Mouse (Mus musculus) limb, embryonic 15.5 days (tissue): Measurements from ENCODE around the gene P4ha1. TPM values are rescaled to one million over a fixed set of nuclear protein-coding genes. Genes with fewer than 3 reads are reported as not detected.
"Not testable (repeated sequence)": the region's sequence is repeated elsewhere in the genome, so short reads cannot be mapped to it uniquely, and the experiment has no call there.

ENCODE experiments used
- ATAC-seq: fragments of 200-750 bp; cut with Nextera tagmentation; 2 replicates; pipeline ENCODE4 v1.8.0; 2017; ENCODE audit warnings: low read depth, moderate TSS enrichment; ENCODE audit not compliant: insufficient number of reproducible peaks, low FRiP score, low TSS enrichment
- H3K27ac ChIP-seq: fragments of 300-500 bp; sonication (generic); 2 replicates; pipeline ENCODE4 v1.5.1; 2015; ENCODE audit warnings: moderate library complexity, mild to moderate bottlenecking, inconsistent platforms
- H3K27me3 ChIP-seq: fragments of 300-500 bp; sonication (generic); 2 replicates; pipeline ENCODE4 v1.6.1; 2015; ENCODE audit warnings: inconsistent platforms
- H3K36me3 ChIP-seq: fragments of 300-500 bp; sonication (generic); 2 replicates; pipeline ENCODE4 v1.6.1; 2015; ENCODE audit warnings: inconsistent platforms
- H3K4me1 ChIP-seq: fragments of 300-500 bp; sonication (generic); 2 replicates; pipeline ENCODE4 v1.6.1; 2015; ENCODE audit warnings: inconsistent platforms
- H3K4me2 ChIP-seq: fragments of 300-500 bp; sonication (generic); 2 replicates; pipeline ENCODE4 v1.6.1; 2015; ENCODE audit warnings: mild to moderate bottlenecking, inconsistent platforms
- H3K4me3 ChIP-seq: fragments of 300-500 bp; sonication (generic); 2 replicates; pipeline ENCODE4 v1.5.1; 2015; ENCODE audit warnings: mild to moderate bottlenecking, inconsistent platforms
- H3K9ac ChIP-seq: fragments of 300-500 bp; sonication (generic); 2 replicates; pipeline ENCODE4 v1.6.1; 2015; ENCODE audit warnings: inconsistent platforms
- H3K9me3 ChIP-seq: fragments of 300-500 bp; sonication (generic); 2 replicates; pipeline ENCODE4 v1.6.1; 2016; ENCODE audit warnings: inconsistent platforms
- WGBS: fragments of 180-500 bp; shearing (Covaris S2); methylation state at CpG from one replicate; pipeline ENCODE4 v1.1.7; 2015; 5-methylcytosine and 5-hydroxymethylcytosine counted together
- polyA plus RNA-seq: library from polyadenylated mRNA; unstranded; fragments of >200 nt; fragmentation: Nextera tagmentation; extraction: Ambion mirVana; gene quantifications from 2 replicates; pipeline ENCODE4 v1.2.1, GENCODE M21; 2015

P4ha1 gene
- polyA plus RNA-seq, 1 experiment from 2014 or later: 146 TPM

DNA sequence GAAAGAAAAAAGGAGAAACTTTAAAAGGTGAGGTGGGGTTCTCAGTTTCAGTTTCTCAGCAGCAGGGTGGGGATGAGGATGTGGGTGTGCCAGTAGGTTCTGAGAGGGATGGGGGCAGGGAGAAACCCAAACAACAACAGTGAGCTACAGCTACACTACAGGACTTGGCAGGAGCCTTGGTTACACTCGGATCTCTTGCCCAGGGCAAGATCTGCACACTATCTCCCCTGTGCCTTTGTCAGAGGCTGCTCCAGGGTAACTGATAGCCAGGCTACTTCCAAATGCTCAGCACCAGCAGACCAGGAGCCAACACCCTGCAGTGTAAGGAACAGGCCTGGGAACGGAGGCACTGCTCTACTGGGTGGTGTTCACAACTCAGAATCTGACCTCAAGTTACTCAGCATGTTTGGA, 57.3 kb downstream of the P4ha1 start:
- H3K4me2 ChIP-seq: no peak overlapping the region
- no peak overlapping the region for H3K27ac ChIP-seq
- H3K9ac ChIP-seq: no peak overlapping the region
- no peaks in the 10 kb centered on the region for H3K27me3 ChIP-seq
- WGBS: 60% methylated on average over 2 of the region's 2 CpGs
- H3K36me3 ChIP-seq: 0 out of 2 replicates have a peak, but pooled peaks cover 1% of the 10 kb centered on the region
- H3K4me1 ChIP-seq: no peaks in the 10 kb centered on the region
- ATAC-seq: no peak
- no peaks in the 10 kb centered on the region for H3K9me3 ChIP-seq
- no peak overlapping the region for H3K4me3 ChIP-seq

DNA sequence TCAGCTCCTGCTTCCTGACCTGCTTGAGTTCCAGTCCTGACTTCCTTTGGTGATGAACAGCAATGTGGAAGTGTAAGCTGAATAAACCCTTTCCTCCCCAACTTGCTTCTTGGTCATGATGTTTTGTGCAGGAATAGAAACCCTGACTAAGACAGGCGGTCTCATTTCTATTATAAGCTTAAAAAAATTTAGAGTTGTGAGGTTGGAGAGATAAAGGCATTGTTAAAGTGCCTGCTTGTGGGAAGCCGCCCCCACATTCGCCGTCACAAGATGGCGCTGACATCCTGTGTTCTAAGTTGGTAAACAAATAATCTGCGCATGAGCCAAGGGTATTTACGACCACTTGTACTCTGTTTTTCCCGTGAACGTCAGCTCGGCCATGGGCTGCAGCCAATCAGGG, 58.5 kb downstream of the P4ha1 start:
- H3K4me2 ChIP-seq, ATAC-seq, H3K4me3 ChIP-seq, H3K27me3 ChIP-seq, H3K9ac ChIP-seq, H3K27ac ChIP-seq, H3K4me1 ChIP-seq, H3K36me3 ChIP-seq, H3K9me3 ChIP-seq: not testable (repeated sequence)
- WGBS: 80% methylated on average over 6 of the region's 10 CpGs

DNA sequence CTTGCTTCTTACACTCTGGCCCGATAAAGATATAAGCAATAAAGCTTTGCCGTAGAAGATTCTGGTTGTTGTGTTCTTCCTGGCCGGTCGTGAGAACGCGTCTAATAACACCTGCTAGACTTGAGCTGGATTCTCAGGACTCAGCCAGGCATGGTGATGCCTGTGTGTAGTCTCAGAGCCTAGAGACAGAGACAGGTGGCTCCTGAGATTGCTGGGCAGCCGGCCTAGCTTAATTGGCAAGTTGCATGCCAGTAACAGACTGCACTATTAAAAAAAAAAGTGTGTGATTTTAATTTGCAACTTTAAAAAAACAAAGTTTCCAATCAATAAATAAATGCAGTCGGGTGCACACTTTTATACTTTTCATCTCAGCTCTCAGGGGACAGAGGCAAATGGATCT, 63.9 kb downstream of the P4ha1 start:
- Histone ChIP-seq H3K4me2 (no peak overlapping the region), H3K9me3 (0 out of 2 replicates have a peak, but pooled peaks cover 4% of the 10 kb centered on the region), H3K27me3 (no peaks in the 10 kb centered on the region), H3K27ac (no peak overlapping the region), H3K4me1 (no peaks in the 10 kb centered on the region), H3K36me3 (no peaks in the 10 kb centered on the region), H3K4me3 (no peak overlapping the region), H3K9ac (no peak overlapping the region)
- no peak for ATAC-seq
- 81% methylated on average over 8 of the region's 8 CpGs for WGBS

DNA sequence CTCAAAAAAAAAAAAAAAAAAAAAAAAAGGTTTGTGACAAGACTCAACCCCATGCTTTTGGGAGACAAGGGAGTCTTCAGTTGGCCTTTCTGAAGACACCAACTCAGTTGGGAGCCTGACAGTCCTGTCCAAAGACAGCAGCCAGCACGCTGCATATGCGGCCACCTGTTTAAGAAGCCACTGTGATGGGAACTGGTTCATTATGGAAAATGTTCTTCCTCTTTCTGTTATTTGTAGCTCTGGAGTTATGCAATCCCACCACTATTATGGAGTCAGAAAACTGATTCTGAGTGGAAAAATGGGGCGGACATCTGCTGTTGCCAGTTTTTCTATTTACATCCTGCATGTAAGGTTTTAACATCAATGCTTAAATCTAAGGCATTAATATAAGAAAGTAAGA, 66.6 kb downstream of the P4ha1 start:
- H3K9me3 ChIP-seq: 0 out of 2 replicates have a peak, but pooled peaks cover 4% of the 10 kb centered on the region
- H3K4me3 ChIP-seq: no peak overlapping the region
- no peak overlapping the region for H3K9ac ChIP-seq
- no peak overlapping the region for H3K27ac ChIP-seq
- no peaks in the 10 kb centered on the region for H3K4me1 ChIP-seq
- H3K4me2 ChIP-seq: no peak overlapping the region
- no peaks in the 10 kb centered on the region for H3K27me3 ChIP-seq
- ATAC-seq: no peak
- 89% methylated on average over 3 of the region's 3 CpGs for WGBS
- no peaks in the 10 kb centered on the region for H3K36me3 ChIP-seq

DNA sequence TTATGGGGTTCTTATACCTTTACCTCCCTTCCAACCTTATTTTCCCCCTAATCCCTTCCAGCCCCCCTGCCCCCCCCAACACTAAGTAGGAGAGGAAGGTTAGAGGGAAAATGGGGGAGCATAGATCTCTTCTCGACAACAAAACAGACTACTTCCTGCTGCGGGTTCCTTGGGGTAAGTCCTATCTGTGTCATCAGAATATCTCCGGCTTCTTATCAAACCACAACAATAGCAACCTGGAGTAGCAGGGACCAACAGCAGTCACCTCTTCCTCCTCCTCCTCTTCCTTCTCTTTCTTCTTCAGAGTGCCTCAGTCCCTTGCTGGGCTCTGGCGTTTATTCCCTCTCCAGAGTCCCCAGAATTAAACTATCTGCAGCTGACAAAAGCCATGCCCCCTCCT, 68.8 kb downstream of the P4ha1 start:
- no peaks in the 10 kb centered on the region for H3K27me3 ChIP-seq
- ATAC-seq: no peak
- H3K36me3 ChIP-seq: no peaks in the 10 kb centered on the region
- no peak overlapping the region for H3K4me3 ChIP-seq
- H3K4me2 ChIP-seq: no peak overlapping the region
- H3K9me3 ChIP-seq: 0 out of 2 replicates have a peak, but pooled peaks cover 4% of the 10 kb centered on the region
- 68% methylated on average over 4 of the region's 4 CpGs for WGBS
- no peak overlapping the region for H3K9ac ChIP-seq
- H3K4me1 ChIP-seq: no peaks in the 10 kb centered on the region
- H3K27ac ChIP-seq: no peak overlapping the region

DNA sequence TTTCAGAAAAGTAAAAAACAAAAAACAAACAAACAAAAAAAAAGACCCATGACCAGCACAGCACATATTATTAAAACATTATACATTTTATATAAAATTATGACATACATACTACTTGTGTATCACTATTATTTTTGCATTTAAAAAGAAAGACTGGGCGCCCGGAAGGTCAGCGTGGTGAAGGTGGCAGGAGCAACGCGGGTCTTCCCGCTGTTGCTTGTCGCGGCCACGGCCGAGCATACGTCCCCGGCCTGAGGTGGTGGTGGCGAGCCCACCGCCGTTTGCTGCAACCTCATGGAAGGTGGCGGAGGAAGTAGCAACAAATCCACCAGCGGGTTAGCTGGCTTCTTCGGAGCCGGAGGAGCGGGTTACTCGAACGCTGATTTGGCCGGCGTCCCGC, 72.4 kb downstream of the P4ha1 start, which contains the start of gene Gm10273:
Gm10273 (plus strand) TSS at position 172 of the 400 bp plus-strand sequence.
- H3K4me1 ChIP-seq, H3K9me3 ChIP-seq, H3K36me3 ChIP-seq, H3K27ac ChIP-seq, H3K4me2 ChIP-seq, H3K4me3 ChIP-seq, H3K9ac ChIP-seq, H3K27me3 ChIP-seq, ATAC-seq: not testable (repeated sequence)
- 88% methylated on average over 13 of the region's 25 CpGs for WGBS

DNA sequence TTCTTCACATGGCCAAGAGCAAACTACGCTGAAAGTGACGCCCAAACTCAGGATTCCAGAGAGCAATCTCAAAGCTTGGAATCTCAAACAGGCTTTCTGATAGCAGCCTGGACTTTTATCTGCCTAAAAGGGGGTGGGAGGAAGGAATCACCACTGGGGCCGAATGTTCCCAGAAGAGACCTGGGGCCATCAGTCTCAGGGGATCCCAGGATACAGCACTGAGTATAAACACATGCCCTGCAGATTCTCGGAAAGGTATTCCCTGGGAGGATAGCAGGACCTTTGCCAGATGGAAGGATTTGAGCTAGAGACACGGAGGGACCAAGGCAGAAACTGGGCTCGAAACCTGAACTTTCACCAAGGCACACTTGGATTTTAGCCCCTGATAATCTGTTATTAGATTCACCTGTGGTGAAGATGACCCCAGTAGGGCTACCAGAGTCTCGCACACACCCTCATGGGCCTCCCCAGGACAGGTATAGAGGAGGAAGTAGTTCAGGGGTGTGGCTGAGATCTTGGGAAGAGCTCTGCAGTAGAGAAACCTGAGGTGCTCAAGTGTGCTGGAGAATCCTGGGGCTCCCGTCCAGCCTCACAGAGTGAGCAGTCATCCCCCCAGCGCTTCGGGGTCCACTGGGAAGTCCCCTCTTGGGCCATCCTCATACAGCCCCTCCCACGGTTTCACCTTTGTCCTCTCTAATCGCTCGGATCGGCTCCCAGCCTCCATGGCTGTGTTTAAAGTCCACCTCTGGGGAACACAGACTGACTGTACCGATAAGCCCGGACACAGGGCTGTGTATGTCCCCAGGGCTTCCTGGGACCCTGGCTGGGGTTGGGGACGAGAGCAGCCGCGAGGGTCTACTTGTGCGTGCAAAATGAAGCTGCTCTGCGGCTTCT, 80.0 kb downstream of the P4ha1 start, which contains the start of gene Pla2g12b:
Pla2g12b (plus strand) TSS at position 762 of the 894 bp plus-strand sequence.
- 68% methylated on average over 21 of the region's 21 CpGs for WGBS
- H3K4me1 ChIP-seq: 0 out of 2 replicates have a peak, but pooled peaks cover 4% of the 10 kb centered on the region
- H3K4me2 ChIP-seq: no peak within 1 kb of the TSS
- no peaks in the 10 kb centered on the region for H3K27me3 ChIP-seq
- H3K27ac ChIP-seq: no peak within 1 kb of the TSS
- H3K9me3 ChIP-seq: no peaks in the 10 kb centered on the region
- H3K36me3 ChIP-seq: no peaks in the 10 kb centered on the region
- H3K9ac ChIP-seq: no peak within 1 kb of the TSS
- no peak within 1 kb of the TSS for H3K4me3 ChIP-seq
- no peak for ATAC-seq

DNA sequence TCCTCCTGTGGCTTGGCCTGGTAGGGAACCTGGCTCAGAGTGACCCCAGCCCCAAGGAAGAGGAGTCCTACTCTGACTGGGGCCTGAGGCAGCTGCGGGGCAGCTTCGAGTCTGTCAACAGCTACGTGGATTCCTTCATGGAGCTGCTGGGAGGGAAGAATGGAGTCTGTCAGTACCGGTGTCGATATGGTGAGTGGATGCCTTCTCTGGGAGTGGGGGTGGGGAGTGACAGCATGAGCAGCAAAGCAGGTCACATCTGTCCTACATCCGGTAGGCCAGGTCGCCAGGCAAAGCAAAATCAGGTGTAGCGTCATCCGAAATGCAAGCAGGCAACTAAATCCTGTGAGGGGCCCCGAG, 80.7 kb downstream of the P4ha1 start:
- Histone ChIP-seq H3K27ac (no peak overlapping the region), H3K9ac (no peak overlapping the region), H3K4me3 (no peak overlapping the region), H3K27me3 (no peaks in the 10 kb centered on the region), H3K36me3 (no peaks in the 10 kb centered on the region), H3K4me1 (0 out of 2 replicates have a peak, but pooled peaks cover 5% of the 10 kb centered on the region), H3K9me3 (no peaks in the 10 kb centered on the region), H3K4me2 (no peak overlapping the region)
- WGBS: 72% methylated on average over 10 of the region's 10 CpGs
- no peak for ATAC-seq

DNA sequence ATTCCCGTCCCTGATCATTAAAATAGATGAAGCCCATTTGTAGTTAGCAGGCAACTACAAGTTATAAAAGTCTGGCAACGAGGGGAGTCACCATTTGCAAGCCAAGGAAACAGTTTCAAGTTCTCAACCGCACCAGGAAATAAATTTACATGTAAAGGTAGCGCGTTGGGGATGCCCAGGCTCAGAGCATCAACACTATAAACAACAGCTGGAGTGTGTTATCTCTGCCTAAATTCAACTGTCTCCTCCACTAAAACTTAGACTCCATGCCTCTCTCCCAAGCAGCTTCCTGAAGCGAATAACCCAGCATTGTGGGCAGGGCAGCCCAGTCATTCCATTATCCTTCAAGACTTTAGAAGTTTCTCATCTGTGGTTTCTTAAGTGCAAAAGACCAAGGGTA, 85.4 kb downstream of the P4ha1 start:
- no peaks in the 10 kb centered on the region for H3K36me3 ChIP-seq
- H3K4me1 ChIP-seq: 0 out of 2 replicates have a peak, but pooled peaks cover 5% of the 10 kb centered on the region
- no peak overlapping the region for H3K4me2 ChIP-seq
- no peaks in the 10 kb centered on the region for H3K27me3 ChIP-seq
- no peak overlapping the region for H3K9ac ChIP-seq
- H3K27ac ChIP-seq: no peak overlapping the region
- no peaks in the 10 kb centered on the region for H3K9me3 ChIP-seq
- no peak overlapping the region for H3K4me3 ChIP-seq
- 24% methylated on average over 6 of the region's 6 CpGs for WGBS
- no peak for ATAC-seq

DNA sequence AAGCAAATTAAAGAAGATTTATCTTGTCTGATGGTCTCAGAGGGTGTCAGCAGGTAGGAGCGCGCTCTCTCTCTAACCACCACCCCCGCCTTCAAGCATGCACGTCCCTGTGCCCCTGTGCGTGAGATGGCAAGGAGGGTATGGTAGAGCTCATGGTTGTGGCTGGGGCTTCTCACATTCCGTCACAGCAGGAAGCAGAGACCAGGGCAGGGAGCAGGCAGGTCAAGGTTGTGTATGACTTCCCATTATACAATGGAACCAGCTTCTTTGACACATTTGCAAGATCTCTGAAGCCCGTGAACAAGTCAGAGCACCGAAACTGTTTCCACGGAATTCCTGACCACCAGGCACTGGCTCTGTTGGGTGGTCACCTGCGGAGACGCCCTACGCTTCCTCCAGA, 87.2 kb downstream of the P4ha1 start:
- Histone ChIP-seq H3K4me3 (no peak overlapping the region), H3K9me3 (no peaks in the 10 kb centered on the region), H3K9ac (no peak overlapping the region), H3K27me3 (no peaks in the 10 kb centered on the region), H3K4me1 (0 out of 2 replicates have a peak, but pooled peaks cover 5% of the 10 kb centered on the region), H3K4me2 (no peak overlapping the region), H3K36me3 (no peaks in the 10 kb centered on the region), H3K27ac (no peak overlapping the region)
- no peak for ATAC-seq
- 79% methylated on average over 12 of the region's 12 CpGs for WGBS

DNA sequence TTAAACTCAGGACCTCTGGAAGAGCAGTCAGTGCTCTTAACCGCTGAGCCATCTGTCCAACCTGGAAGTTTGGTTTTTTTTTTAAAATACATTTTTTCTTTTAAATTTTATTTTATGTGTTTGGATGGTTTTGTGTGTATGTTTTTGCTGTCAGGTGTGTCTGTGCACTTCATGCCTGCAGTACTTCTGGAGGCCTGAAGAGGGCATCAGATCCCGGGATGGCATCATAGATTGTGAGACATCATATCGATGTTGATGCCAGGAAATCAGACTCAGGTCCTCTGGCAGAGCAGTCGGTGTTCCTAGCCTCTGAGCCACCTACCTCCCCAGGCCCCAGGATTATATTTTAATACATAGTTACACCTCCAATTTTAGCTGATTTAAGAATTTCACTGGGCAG, 90.6 kb downstream of the P4ha1 start:
- H3K9me3 ChIP-seq: no peaks in the 10 kb centered on the region
- H3K4me1 ChIP-seq: peaks cover 5% of the 10 kb centered on the region; the same call in 1 of the 2 replicates
- H3K4me3 ChIP-seq: no peak overlapping the region
- H3K36me3 ChIP-seq: no peaks in the 10 kb centered on the region
- no peaks in the 10 kb centered on the region for H3K27me3 ChIP-seq
- H3K4me2 ChIP-seq: no peak overlapping the region
- no peak overlapping the region for H3K9ac ChIP-seq
- WGBS: 86% methylated on average over 4 of the region's 4 CpGs
- ATAC-seq: no peak
- H3K27ac ChIP-seq: no peak overlapping the region

DNA sequence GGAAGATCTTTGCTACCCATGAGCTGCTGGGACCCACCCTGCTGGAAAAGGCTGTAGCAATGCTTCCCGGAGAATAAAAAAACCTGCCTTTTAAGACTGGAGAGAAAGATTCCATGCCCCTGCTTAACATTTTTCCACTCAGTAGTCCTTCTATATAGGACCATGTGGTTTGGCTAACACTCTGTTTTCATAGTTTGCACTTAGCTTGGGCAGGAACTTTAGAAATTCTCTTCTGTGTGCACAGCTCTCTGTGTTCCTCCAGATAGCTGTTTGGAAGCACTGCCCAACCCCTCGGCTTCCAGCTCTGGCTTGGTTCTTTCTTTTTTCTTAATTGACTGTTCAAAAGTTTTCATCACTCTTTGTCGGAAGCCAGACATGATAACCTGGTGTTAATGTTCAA, 93.5 kb downstream of the P4ha1 start:
- peak; percentile 67; the same call in 1 of the 2 replicates for ATAC-seq
- Histone ChIP-seq H3K4me2 (no peak overlapping the region), H3K27ac (peak overlapping the region; percentile 65), H3K4me3 (no peak overlapping the region), H3K9me3 (no peaks in the 10 kb centered on the region), H3K36me3 (no peaks in the 10 kb centered on the region), H3K27me3 (no peaks in the 10 kb centered on the region), H3K9ac (no peak overlapping the region), H3K4me1 (peaks cover 5% of the 10 kb centered on the region; the same call in 1 of the 2 replicates)
- 48% methylated on average over 3 of the region's 3 CpGs for WGBS
